Mouse (Mus musculus): ENCODE measurements around the gene Srxn1. TPM values are rescaled to one million over a fixed set of nuclear protein-coding genes. Genes with fewer than 3 reads are reported as not detected.

Srxn1 gene
- polyA plus RNA-seq, 1 experiment from 2014 or later, result 11.1 TPM

DNA sequence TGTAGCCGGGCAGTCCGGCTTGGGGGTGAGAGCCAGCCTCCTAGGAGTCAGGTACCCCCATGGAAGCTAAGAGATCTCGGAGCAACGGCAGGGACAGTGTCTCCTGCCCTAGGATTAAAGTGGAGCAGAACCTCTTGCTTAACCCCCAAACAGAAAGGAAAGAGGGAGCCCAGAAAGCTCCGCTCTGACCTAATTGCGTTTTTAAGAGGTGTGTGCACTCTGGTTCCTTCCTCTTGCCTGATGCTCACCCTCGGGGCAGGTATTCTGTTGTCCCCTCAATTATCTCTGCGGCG is 38.8 kb downstream of the Srxn1 start:
- WGBS (ENCODE audit: insufficient replicate concordance), result 21% methylated on average over 9 of the region's 9 CpGs
- H3K9me3 ChIP-seq (replicated peaks), result no peaks in the 10 kb centered on the region
- H3K4me1 ChIP-seq (replicated peaks), result peaks cover 27% of the 10 kb centered on the region
- peaks cover 90% of the 10 kb centered on the region for H3K27me3 ChIP-seq
- H3K36me3 ChIP-seq (replicated peaks), result no peaks in the 10 kb centered on the region
- H3K9ac ChIP-seq, result no peak overlapping the region
- no peak for ATAC-seq (ENCODE audit: insufficient read depth)
- no peak overlapping the region for H3K27ac ChIP-seq (replicated peaks)
- peak overlapping the region; percentile 66 for H3K4me2 ChIP-seq
- H3K4me3 ChIP-seq (replicated peaks), result peak overlapping the region; percentile 44

DNA sequence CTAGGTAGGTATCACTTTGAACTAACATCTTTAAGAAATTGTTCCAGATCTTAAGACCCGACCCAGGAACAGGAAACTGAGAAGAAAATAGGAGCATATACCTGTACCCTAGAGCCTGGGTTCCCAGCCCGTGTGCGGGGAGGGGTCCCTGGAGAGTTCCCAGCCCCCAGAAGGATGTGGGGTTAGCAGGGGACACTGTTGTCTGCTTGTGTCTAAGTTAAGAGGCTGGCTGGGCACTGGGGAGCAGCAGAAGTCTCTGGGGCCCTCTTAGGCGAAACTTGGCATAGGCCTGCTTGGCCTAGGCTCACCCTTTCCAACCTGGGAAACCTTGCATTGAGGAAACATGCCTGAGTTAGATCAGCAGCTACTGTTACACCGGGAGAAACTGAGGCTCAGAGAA is 39.2 kb downstream of the Srxn1 start:
- no peak for ATAC-seq (ENCODE audit: insufficient read depth)
- H3K9me3 ChIP-seq (replicated peaks), result no peaks in the 10 kb centered on the region
- no peak overlapping the region for H3K4me3 ChIP-seq (replicated peaks)
- H3K9ac ChIP-seq, result no peak overlapping the region
- WGBS (ENCODE audit: insufficient replicate concordance), result 52% methylated on average over 5 of the region's 5 CpGs
- peaks cover 86% of the 10 kb centered on the region for H3K27me3 ChIP-seq
- H3K4me1 ChIP-seq (replicated peaks), result peaks cover 27% of the 10 kb centered on the region
- no peak overlapping the region for H3K27ac ChIP-seq (replicated peaks)
- H3K36me3 ChIP-seq (replicated peaks), result no peaks in the 10 kb centered on the region
- no peak overlapping the region for H3K4me2 ChIP-seq

DNA sequence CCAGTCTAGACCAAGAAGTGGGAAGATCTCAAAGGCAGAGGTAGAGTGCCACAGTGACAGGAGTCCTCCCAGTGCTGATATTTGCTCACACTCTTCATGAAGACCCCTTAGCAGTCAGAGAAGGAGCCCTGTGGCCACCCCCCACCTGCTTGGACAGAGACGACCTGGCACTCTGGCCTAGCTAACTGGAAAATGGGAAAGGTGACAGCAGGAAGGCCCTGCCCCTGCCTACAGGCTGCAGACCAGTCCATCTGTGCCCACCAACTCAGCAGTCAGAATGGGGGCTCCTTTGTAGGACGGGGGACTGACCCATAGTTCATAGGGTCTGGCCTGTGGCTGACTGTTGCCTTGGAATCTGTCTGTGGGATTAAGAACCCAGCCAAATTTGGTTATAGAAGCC is 40.4 kb downstream of the Srxn1 start:
- Histone ChIP-seq H3K4me2 (no peak overlapping the region), H3K9me3 (replicated peaks) (no peaks in the 10 kb centered on the region), H3K4me1 (replicated peaks) (peaks cover 27% of the 10 kb centered on the region), H3K9ac (no peak overlapping the region), H3K36me3 (replicated peaks) (no peaks in the 10 kb centered on the region), H3K4me3 (replicated peaks) (no peak overlapping the region), H3K27me3 (peaks cover 78% of the 10 kb centered on the region), H3K27ac (replicated peaks) (no peak overlapping the region)
- no peak for ATAC-seq (ENCODE audit: insufficient read depth)
- 47% methylated on average over 2 of the region's 2 CpGs for WGBS (ENCODE audit: insufficient replicate concordance)

DNA sequence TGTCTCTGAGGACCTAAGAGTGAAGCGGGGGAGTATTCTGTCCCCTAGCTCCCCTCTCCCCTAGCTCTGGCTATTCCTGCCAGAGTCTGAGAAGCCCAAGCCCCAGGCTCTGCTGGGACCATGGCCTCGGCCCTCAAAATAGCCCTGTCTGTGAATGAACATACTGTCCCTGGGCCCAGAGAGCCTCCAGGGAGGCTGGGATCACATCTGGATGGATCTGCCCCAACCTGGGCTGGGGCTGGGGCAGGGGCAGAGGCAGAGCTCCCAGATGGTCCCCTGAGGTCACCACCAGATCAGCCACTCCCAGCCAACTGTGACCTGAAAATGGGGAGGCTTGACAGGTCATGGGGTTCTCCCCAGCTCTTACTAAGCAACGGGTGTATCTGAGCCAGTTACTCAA is 41.8 kb downstream of the Srxn1 start:
- no peaks in the 10 kb centered on the region for H3K9me3 ChIP-seq (replicated peaks)
- no peak for ATAC-seq (ENCODE audit: insufficient read depth)
- no peaks in the 10 kb centered on the region for H3K36me3 ChIP-seq (replicated peaks)
- 38% methylated on average over 3 of the region's 3 CpGs for WGBS (ENCODE audit: insufficient replicate concordance)
- H3K9ac ChIP-seq, result no peak overlapping the region
- H3K27ac ChIP-seq (replicated peaks), result no peak overlapping the region
- H3K27me3 ChIP-seq, result peaks cover 65% of the 10 kb centered on the region
- peaks cover 20% of the 10 kb centered on the region for H3K4me1 ChIP-seq (replicated peaks)
- no peak overlapping the region for H3K4me3 ChIP-seq (replicated peaks)
- no peak overlapping the region for H3K4me2 ChIP-seq

DNA sequence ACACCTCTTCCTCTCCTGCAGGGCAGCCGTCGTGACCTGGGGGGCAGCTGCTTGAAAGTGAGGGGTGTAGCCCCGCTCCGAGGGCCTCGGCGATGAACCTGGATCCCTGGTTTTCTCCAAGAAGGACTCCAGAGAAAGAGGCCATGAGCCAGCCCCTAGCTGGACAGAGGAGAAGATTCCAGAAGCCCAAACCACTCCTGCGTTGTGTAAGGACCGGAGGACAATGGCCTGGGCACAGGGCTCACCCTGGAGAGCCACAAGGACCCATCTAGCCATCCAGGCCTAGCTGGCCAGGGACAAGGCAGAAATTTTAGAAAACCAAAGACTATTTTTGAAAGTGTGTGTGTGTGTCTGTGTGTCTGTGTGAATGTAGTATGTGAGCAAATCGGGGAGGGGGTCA is 43.4 kb downstream of the Srxn1 start:
- Histone ChIP-seq H3K36me3 (replicated peaks) (no peaks in the 10 kb centered on the region), H3K27ac (replicated peaks) (no peak overlapping the region), H3K27me3 (peaks cover 54% of the 10 kb centered on the region), H3K4me3 (replicated peaks) (no peak overlapping the region), H3K9me3 (replicated peaks) (no peaks in the 10 kb centered on the region), H3K9ac (no peak overlapping the region), H3K4me1 (replicated peaks) (peaks cover 5% of the 10 kb centered on the region), H3K4me2 (no peak overlapping the region)
- no peak for ATAC-seq (ENCODE audit: insufficient read depth)
- WGBS (ENCODE audit: insufficient replicate concordance), result 67% methylated on average over 9 of the region's 9 CpGs

DNA sequence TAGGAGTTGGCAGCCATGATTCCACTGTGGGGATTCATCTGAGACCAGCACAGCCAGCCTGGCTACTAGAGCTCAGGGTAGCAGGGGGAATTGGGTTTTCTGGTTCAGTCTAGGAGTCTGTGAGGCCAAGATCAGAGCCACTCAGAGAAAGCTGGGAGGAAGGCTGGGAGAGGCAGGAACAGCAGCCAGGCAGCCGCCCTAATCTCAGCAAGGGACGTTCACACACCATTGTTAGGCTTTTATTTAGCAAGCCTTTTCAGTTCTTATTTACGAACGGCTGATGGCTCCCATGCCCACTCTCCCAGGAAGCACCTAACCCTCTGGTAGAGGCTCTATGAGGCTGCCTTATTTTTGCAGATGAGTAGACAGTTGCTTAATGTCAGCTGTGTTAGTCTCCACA is 44.6 kb downstream of the Srxn1 start:
- Histone ChIP-seq H3K4me1 (replicated peaks) (no peaks in the 10 kb centered on the region), H3K27me3 (peaks cover 44% of the 10 kb centered on the region), H3K36me3 (replicated peaks) (no peaks in the 10 kb centered on the region), H3K9me3 (replicated peaks) (no peaks in the 10 kb centered on the region), H3K9ac (no peak overlapping the region), H3K4me2 (no peak overlapping the region), H3K4me3 (replicated peaks) (no peak overlapping the region), H3K27ac (replicated peaks) (no peak overlapping the region)
- WGBS (ENCODE audit: insufficient replicate concordance), result 46% methylated on average over 4 of the region's 4 CpGs
- no peak for ATAC-seq (ENCODE audit: insufficient read depth)

DNA sequence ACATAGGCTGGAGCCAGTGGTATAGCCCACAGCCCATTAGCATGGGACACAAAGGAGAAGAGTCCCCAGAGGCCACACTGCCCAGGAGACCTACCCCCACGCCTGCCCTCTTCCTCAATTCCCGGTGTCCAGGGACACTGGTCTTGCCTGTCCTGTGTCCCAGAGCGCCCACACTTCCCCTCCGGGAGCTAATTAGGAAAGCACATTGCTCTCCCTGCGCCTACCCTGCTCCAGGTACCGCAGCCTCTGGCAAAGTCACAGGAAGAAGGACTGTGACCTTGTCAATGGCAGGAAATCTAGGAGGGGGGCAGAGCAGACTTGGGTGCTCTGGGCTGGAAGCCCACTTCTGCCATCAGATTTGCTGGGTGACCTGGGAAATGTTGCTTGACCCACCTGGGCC is 45.1 kb downstream of the Srxn1 start:
- Histone ChIP-seq H3K36me3 (replicated peaks) (no peaks in the 10 kb centered on the region), H3K9me3 (replicated peaks) (no peaks in the 10 kb centered on the region), H3K4me3 (replicated peaks) (no peak overlapping the region), H3K27ac (replicated peaks) (no peak overlapping the region), H3K4me1 (replicated peaks) (no peaks in the 10 kb centered on the region), H3K27me3 (peaks cover 39% of the 10 kb centered on the region), H3K9ac (no peak overlapping the region), H3K4me2 (no peak overlapping the region)
- 49% methylated on average over 6 of the region's 6 CpGs for WGBS (ENCODE audit: insufficient replicate concordance)
- no peak for ATAC-seq (ENCODE audit: insufficient read depth)

DNA sequence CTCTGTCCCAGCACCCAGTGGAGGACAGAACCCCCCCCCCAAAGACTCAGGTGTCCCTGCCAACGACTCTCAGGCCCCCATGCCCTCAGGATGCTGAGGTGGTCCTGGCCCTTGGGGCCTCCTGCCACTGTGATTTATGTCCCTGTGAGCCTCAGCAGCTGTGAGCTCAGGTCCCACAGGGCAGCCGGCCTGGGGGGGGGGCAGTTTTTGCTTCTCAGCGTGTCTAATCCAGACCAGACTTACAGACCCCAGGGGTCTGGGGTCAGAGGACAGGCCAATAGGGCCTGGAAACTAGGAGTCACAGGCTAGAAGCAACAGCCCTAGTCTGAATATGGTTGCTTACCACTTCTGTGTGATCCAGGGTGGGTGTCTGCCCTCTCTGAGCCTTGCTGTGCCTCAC is 48.0 kb downstream of the Srxn1 start:
- no peak overlapping the region for H3K9ac ChIP-seq
- no peaks in the 10 kb centered on the region for H3K9me3 ChIP-seq (replicated peaks)
- 20% methylated on average over 3 of the region's 3 CpGs for WGBS (ENCODE audit: insufficient replicate concordance)
- no peak overlapping the region for H3K4me2 ChIP-seq
- H3K27ac ChIP-seq (replicated peaks), result no peak overlapping the region
- H3K36me3 ChIP-seq (replicated peaks), result no peaks in the 10 kb centered on the region
- ATAC-seq (ENCODE audit: insufficient read depth), result no peak
- H3K4me3 ChIP-seq (replicated peaks), result no peak overlapping the region
- no peaks in the 10 kb centered on the region for H3K4me1 ChIP-seq (replicated peaks)
- H3K27me3 ChIP-seq, result peaks cover 14% of the 10 kb centered on the region; the same call in 1 of the 2 replicates

DNA sequence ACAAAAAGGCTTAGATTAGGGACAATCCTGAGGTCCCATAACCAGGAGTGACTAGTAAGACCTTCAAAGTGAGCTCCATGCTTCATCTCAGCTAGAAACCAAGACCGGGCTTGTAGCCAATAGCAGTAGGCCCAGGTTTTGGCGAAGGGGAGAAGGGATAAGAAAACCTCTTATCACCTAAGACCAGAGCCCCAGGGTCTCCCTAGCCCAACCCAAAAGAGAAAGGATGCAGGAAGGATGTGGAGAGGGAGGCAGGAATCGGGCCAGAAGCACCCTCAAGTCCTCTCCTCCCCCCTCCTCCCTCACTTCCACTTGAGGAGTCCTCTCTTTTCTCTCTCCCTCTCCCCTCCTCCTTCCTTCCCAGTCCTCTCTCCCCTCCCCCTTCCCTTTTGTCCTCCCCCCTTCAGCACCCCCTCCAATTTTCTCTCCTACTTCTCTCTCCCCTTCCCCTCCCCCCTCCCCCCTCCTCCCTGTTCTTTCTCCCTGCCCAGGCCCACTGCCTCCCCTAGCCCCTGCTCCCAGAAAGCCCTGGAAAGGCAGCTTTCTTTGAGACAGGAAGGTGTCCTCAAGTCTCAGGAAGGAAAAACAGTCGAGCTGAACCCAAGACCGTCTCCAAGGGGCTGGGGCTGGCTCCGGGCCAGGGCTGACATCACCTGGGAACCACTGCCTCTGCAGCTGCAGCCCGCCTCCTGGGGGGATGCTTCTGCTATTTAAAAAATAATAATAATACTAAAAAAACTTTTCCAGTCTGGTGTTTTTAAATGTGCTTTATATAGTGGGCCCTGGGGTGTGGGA is 50.3 kb downstream of the Srxn1 start:
- no peak for ATAC-seq (ENCODE audit: insufficient read depth)
- Histone ChIP-seq H3K9ac (no peak overlapping the region), H3K27ac (replicated peaks) (no peak overlapping the region), H3K4me1 (replicated peaks) (no peaks in the 10 kb centered on the region), H3K27me3 (peaks cover 10% of the 10 kb centered on the region; the same call in 1 of the 2 replicates), H3K36me3 (replicated peaks) (no peaks in the 10 kb centered on the region), H3K4me3 (replicated peaks) (no peak overlapping the region), H3K4me2 (no peak overlapping the region), H3K9me3 (replicated peaks) (no peaks in the 10 kb centered on the region)
- WGBS (ENCODE audit: insufficient replicate concordance), result 26% methylated on average over 7 of the region's 7 CpGs

DNA sequence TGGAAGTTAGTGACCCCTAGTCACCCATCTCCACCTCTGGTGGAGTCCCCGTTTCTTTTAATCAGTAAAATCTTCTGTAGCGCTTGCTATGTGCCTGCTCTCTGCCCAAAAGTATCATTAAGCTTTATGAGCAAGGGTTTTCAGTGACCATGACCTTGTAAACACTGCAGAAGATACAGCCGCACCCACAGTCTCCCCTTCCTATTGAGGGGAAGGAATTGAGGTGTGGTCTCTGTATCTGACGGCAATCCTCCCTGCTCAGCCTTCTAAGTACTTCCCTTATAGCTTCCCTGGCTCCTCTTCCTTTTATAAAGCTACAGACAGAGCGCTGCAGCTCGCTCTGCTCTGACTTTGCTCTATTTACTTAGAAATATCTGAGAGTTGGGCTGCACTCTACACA is 51.2 kb downstream of the Srxn1 start:
- Histone ChIP-seq H3K4me3 (replicated peaks) (no peak overlapping the region), H3K9me3 (replicated peaks) (no peaks in the 10 kb centered on the region), H3K27me3 (peaks cover 10% of the 10 kb centered on the region; the same call in 1 of the 2 replicates), H3K4me2 (no peak overlapping the region), H3K36me3 (replicated peaks) (no peaks in the 10 kb centered on the region), H3K27ac (replicated peaks) (no peak overlapping the region), H3K4me1 (replicated peaks) (no peaks in the 10 kb centered on the region), H3K9ac (no peak overlapping the region)
- WGBS (ENCODE audit: insufficient replicate concordance), result 43% methylated on average over 6 of the region's 6 CpGs
- ATAC-seq (ENCODE audit: insufficient read depth), result no peak

DNA sequence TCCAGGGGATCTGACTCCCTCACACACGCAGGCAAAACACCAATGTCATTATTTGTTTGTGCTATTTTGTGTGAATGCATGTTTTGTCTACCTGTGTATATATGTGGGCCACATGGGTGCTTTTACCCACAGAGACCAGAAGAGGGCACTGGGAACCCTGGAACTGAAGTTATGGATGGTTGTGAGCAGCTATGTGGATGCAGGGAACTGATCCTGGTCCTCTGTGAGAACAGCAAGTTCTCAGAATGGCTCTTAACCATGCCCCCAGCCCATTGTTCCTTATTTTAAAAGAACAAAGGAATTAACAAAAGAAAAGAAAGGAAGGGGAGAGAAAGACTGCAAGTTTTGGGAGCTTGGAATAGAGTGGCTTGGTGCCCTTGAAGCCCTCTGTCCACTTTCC is 54.2 kb downstream of the Srxn1 start:
- Histone ChIP-seq H3K36me3 (replicated peaks) (no peaks in the 10 kb centered on the region), H3K4me3 (replicated peaks) (no peak overlapping the region), H3K4me2 (no peak overlapping the region), H3K27me3 (0 out of 2 replicates have a peak, but pooled peaks cover 2% of the 10 kb centered on the region), H3K4me1 (replicated peaks) (no peaks in the 10 kb centered on the region), H3K27ac (replicated peaks) (no peak overlapping the region), H3K9ac (no peak overlapping the region), H3K9me3 (replicated peaks) (no peaks in the 10 kb centered on the region)
- ATAC-seq (ENCODE audit: insufficient read depth), result no peak
- WGBS (ENCODE audit: insufficient replicate concordance), result 64% methylated on average over 1 of the region's 1 CpGs
